Mouse (Mus musculus): ENCODE measurements around the gene Nprl3. TPM values are rescaled to one million over a fixed set of nuclear protein-coding genes. Genes with fewer than 3 reads are reported as not detected.
A peak's percentile ranks its signal among the peaks of the same experiment; 100 is the strongest.
"Not testable (repeated sequence)": the region's sequence is repeated elsewhere in the genome, so short reads cannot be mapped to it uniquely, and the experiment has no call there.

Gene Nprl3
- total and polyA plus RNA-seq, 3 experiments = 26.3 to 121 (median 106) TPM

DNA sequence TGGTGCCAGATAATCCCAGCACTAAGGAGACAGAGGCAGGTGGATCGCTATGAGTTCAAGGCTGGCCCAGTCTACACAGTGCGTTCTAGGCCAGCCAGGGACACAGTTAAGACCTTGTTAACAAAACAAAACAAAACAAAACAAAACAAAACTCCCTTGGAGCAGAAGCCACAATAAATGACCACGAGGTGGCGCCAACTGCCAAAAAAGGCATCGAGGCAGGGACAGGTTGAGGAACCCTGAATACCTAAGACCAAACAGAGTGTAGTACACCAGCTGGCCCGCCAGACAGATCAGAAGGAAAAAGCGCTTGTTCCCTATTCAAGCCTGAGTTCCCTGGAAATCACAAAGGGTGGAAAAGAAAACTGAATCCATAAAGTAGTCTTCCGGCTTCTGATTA lies 50.7 kb downstream of the Nprl3 start:
- Histone ChIP-seq H3K9me3 (replicated peaks) (no peaks in the 10 kb centered on the region), H3K4me1 (ENCODE audit: insufficient read depth, low read depth, low read length) (peaks cover 33% of the 10 kb centered on the region), H3K4me3 (ENCODE audit: low read depth, low read length) (no peak overlapping the region), H3K36me3 (replicated peaks) (no peaks in the 10 kb centered on the region), H3K27me3 (ENCODE audit: insufficient read depth, low read length) (peaks cover 75% of the 10 kb centered on the region)
- TF ChIP-seq GATA2 (IDR thresholded peaks at IDR 0.05; ENCODE audit: borderline replicate concordance, low read depth, low read length) = no peak
- peak; percentile 33; the same call in 1 of the 2 replicates for TF ChIP-seq CTCF (IDR thresholded peaks at IDR 0.05; ENCODE audit: low read depth, low read length)
- no peak for TF ChIP-seq GATA1 (IDR thresholded peaks at IDR 0.05; ENCODE audit: borderline replicate concordance, low read length)
- DNase-seq (ENCODE audit: low spot score) (peak; percentile 75), ATAC-seq (ENCODE audit: extremely low read depth, insufficient number of reproducible peaks, low FRiP score, poor library complexity, severe bottlenecking) (0 out of 2 replicates have a peak, but pooled peaks have one; percentile 22)

DNA sequence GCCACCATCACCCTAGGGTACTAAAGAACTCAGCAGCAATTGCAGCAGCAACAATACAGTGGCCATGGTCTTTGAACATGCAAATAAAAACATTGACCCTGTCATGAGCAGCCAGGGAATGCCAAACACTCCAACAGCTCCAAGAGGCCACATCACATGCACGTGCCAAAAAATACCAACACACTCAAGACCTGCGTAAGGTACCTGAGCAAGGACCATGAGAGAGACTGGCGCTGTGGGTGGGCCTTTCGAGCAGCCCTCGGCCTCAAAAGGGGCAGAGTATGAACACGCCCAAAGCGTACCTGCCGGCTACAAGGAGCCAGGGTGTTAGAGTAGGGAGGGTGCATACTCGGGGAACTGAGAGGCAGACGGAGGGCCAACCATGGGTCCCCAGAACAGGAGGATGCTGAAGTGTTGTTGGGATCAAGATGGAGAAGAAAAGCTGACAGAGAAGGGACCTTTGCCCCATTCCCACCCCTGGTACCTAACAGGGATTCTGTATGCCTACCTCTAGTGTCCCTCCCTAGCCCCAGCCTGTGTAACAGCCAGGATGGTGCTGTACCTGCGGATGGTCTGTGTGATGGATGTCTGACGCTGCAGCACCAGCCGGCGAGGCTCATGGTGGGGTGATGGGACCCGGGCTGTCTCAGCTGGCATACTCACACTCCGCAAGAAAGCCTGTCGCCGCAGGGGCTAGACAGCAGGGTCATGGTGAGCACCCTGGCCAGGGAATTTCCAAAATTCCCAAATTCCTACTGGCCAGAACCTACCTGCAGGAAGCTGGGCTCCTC lies 51.9 kb downstream of the Nprl3 start:
- Histone ChIP-seq H3K9me3 (replicated peaks) (no peaks in the 10 kb centered on the region), H3K4me1 (ENCODE audit: insufficient read depth, low read depth, low read length) (peaks cover 23% of the 10 kb centered on the region), H3K27me3 (ENCODE audit: insufficient read depth, low read length) (peaks cover 63% of the 10 kb centered on the region), H3K36me3 (replicated peaks) (peaks cover 7% of the 10 kb centered on the region), H3K4me3 (ENCODE audit: low read depth, low read length) (no peak overlapping the region)
- ATAC-seq (ENCODE audit: extremely low read depth, insufficient number of reproducible peaks, low FRiP score, poor library complexity, severe bottlenecking) (no peak), DNase-seq (ENCODE audit: low spot score) (no peak)
- TF ChIP-seq CTCF (IDR thresholded peaks at IDR 0.05; ENCODE audit: low read depth, low read length) (no peak), GATA2 (IDR thresholded peaks at IDR 0.05; ENCODE audit: borderline replicate concordance, low read depth, low read length) (no peak), GATA1 (IDR thresholded peaks at IDR 0.05; ENCODE audit: borderline replicate concordance, low read length) (no peak), POLR2AphosphoS5 (IDR thresholded peaks at IDR 0.05; ENCODE audit: insufficient replicate concordance, low read depth, low read length) (no peak), TAL1 (conservative IDR thresholded peaks at IDR 0.05; ENCODE audit: low read depth, low read length) (no peak)

DNA sequence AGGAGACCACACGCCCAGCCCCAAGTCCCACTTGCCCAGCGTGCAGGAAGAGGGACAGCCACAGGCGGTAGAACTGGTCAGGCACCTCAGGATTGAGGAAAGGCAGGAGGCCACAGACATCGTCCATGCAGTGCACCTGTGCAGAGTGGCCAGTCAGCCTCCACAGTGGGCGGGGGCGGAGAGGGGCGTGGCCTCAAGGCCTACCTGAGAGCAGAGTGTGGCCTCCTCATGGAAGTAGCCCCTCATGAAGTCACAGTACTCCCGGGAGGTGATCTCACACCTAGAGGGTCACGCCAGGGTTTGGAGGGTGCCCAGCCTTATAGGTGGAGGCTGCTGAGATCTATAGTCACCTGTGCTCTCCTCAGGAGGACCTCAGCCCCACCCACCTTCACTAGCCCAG lies 56.9 kb downstream of the Nprl3 start:
- TF ChIP-seq GATA1 (IDR thresholded peaks at IDR 0.05; ENCODE audit: borderline replicate concordance, low read length) (no peak), POLR2AphosphoS5 (IDR thresholded peaks at IDR 0.05; ENCODE audit: insufficient replicate concordance, low read depth, low read length) (no peak), TAL1 (conservative IDR thresholded peaks at IDR 0.05; ENCODE audit: low read depth, low read length) (no peak), CTCF (IDR thresholded peaks at IDR 0.05; ENCODE audit: low read depth, low read length) (no peak), GATA2 (IDR thresholded peaks at IDR 0.05; ENCODE audit: borderline replicate concordance, low read depth, low read length) (no peak)
- DNase-seq (ENCODE audit: low spot score) (no peak), ATAC-seq (ENCODE audit: extremely low read depth, insufficient number of reproducible peaks, low FRiP score, poor library complexity, severe bottlenecking) (no peak)
- Histone ChIP-seq H3K4me1 (ENCODE audit: insufficient read depth, low read depth, low read length) (peaks cover 16% of the 10 kb centered on the region), H3K4me3 (ENCODE audit: low read depth, low read length) (no peak overlapping the region), H3K36me3 (replicated peaks) (peaks cover 50% of the 10 kb centered on the region), H3K9me3 (replicated peaks) (no peaks in the 10 kb centered on the region), H3K27me3 (ENCODE audit: insufficient read depth, low read length) (peaks cover 28% of the 10 kb centered on the region)

DNA sequence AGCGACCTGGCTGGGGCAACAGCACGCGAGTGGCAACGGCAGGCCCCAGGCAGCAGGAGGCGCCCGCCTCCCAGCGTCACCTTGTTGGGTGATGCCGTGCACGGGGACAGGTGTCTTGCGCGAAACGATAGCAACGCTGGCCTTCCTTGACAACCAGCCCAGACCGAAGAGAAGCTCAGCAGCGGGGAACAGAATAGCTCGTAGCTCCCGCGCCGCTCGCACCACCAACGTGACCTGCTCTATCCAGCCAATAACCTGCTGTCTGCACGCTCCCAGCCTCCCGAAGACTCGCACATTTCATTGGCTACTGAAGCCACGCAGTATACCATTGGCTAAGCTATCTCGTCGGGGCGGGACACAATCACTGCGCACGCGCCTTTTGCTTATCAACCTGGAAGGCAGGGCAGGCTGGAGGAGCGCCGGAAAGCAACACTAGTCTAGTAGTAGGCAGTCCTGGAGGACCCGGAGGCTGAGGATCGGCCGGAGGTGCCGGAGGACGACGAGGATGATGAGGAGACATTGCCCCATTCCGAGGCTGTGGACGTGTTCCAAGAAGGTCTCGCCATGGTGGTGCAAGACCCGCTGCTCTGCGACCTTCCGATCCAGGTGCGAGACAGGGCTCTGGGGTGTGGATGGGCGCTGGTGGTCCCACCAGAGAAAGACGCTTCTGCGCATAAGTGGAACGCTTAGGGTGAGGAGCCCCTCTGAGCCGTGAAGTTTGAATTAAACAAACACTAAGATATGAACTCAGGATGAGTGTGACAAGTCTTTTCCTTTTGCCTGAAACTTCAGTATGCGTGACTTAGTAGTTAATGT lies 62.2 kb downstream of the Nprl3 start, which contains the start of gene Snrnp25:
Snrnp25 (plus strand) TSS at position 358 of the 816 bp plus-strand sequence.
- no peaks in the 10 kb centered on the region for H3K27me3 ChIP-seq (ENCODE audit: insufficient read depth, low read length)
- peaks cover 39% of the 10 kb centered on the region for H3K36me3 ChIP-seq (replicated peaks)
- H3K4me1 ChIP-seq (ENCODE audit: insufficient read depth, low read depth, low read length) = peaks cover 44% of the 10 kb centered on the region
- peak within 1 kb of the TSS; percentile 94 for H3K4me3 ChIP-seq (ENCODE audit: low read depth, low read length)
- TF ChIP-seq CTCF (IDR thresholded peaks at IDR 0.05; ENCODE audit: low read depth, low read length) (peak; percentile 30; the same call in 1 of the 2 replicates), GATA1 (IDR thresholded peaks at IDR 0.05; ENCODE audit: borderline replicate concordance, low read length) (no peak), GATA2 (IDR thresholded peaks at IDR 0.05; ENCODE audit: borderline replicate concordance, low read depth, low read length) (no peak), TAL1 (conservative IDR thresholded peaks at IDR 0.05; ENCODE audit: low read depth, low read length) (no peak)
- no peaks in the 10 kb centered on the region for H3K9me3 ChIP-seq (replicated peaks)
- ATAC-seq (ENCODE audit: extremely low read depth, insufficient number of reproducible peaks, low FRiP score, poor library complexity, severe bottlenecking) (peak; percentile 99), DNase-seq (ENCODE audit: low spot score) (peak; percentile 100)

DNA sequence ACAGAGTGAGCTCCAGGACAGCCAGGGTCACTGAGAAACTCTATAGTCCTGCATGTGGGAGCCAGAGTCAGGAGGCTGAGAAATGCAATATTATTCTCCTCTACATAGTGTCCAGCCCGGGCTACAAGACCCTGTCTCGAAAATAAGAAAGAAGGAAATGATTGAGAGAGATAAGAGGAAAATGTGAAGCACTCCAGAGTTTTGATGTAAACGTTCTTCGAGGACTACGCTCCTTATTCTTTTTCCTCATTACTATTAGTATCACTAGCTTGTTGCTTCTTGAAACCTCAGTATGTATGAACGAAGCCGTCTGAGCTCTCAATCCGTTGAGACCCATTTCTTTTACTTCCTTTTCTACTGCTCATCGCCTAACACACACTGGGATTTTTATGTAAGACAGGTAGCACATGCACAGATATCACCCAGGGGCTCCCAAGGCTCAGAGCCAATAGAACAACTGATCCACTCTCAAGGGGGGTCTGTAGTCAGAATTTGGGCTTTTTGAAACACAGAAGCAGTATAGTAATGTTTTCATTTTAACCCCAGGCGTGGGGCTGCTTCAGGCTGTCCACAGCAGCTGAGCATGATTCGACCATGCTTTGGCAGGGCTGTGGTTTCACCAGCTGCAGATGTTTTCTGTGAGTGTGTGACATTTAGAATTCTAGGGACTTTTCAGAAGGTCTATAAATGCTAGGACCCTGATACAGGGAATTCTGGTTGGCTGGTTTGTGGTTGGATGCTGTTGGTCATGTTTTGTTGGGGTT lies 65.4 kb downstream of the Nprl3 start:
- Histone ChIP-seq H3K36me3 (replicated peaks) (peaks cover 10% of the 10 kb centered on the region), H3K4me1 (ENCODE audit: insufficient read depth, low read depth, low read length) (peaks cover 71% of the 10 kb centered on the region), H3K27me3 (ENCODE audit: insufficient read depth, low read length) (peaks cover 2% of the 10 kb centered on the region; the same call in 1 of the 2 replicates), H3K9me3 (replicated peaks) (no peaks in the 10 kb centered on the region), H3K4me3 (ENCODE audit: low read depth, low read length) (no peak overlapping the region)
- ATAC-seq (ENCODE audit: extremely low read depth, insufficient number of reproducible peaks, low FRiP score, poor library complexity, severe bottlenecking) = no peak
- no peak for DNase-seq (ENCODE audit: low spot score)
- no peak for TF ChIP-seq TAL1 (conservative IDR thresholded peaks at IDR 0.05; ENCODE audit: low read depth, low read length)

DNA sequence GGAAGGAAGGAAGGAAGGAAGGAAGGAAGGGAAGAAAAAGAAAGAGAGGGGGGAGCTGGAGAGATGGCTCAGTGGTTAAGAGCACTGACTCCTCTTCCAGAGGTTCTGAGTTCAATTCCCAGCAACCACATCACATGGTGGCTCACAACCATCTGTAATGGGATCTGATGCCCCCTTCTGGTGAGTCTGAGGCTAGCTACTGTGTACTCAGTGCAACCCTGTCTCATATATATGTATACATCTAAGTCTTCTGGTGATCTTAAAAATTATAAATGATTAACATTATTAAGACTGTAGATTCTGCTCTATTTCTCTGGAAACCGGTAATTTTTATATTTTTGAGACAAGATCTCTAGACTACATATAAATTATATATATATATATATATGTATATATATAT lies 66.5 kb downstream of the Nprl3 start:
- H3K4me1 ChIP-seq (ENCODE audit: insufficient read depth, low read depth, low read length) = peaks cover 71% of the 10 kb centered on the region
- H3K9me3 ChIP-seq (replicated peaks); H3K4me3 ChIP-seq (ENCODE audit: low read depth, low read length); ATAC-seq (ENCODE audit: extremely low read depth, insufficient number of reproducible peaks, low FRiP score, poor library complexity, severe bottlenecking); H3K27me3 ChIP-seq (ENCODE audit: insufficient read depth, low read length); DNase-seq (ENCODE audit: low spot score); H3K36me3 ChIP-seq (replicated peaks): not testable (repeated sequence)

Data from G1E (cell line).